Mouse (Mus musculus) layer of hippocampus, postnatal 10 days (tissue): ENCODE results near the gene Alppl2. TPM values are rescaled to one million over a fixed set of nuclear protein-coding genes. Genes with fewer than 3 reads are reported as not detected.

Source experiments
- DNase-seq, 2 experiments: peaks; one replicate each; pipeline ENCODE4 v3.0.0; 2021; ENCODE audit warnings: low spot score in 2 of 2
- long read RNA-seq: library from polyadenylated mRNA; stranded (forward); transcript quantifications from one replicate; pipeline ENCODE4 v2.0.0, GENCODE M21; 2023
- total RNA-seq, 2 experiments: library from RNA; stranded (reverse); gene quantifications; 2 replicates each; pipeline ENCODE4 v1.2.3; 2021

Alppl2 gene
- not detected for total RNA-seq
- long read RNA-seq = 0 reads

DNA sequence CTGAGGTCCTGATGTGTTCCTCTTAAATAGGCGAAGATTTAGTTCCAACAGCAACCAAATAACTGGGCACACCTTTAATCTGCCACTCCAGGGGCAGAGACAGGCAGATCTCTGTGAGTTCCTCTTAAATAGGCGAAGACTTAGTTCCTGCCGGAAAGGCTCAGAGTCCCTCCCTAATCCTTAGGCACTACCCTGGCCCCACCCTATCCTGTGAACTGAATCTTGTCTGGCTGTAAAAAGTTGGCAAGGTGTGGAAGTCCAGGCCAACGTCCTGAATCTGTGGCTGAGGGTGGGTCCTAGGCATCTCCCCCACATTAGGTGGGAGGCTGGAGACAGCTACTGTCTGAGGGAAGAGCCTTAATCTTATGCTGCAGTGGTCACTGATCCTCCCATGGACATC lies at the start of gene Alppl2:
Alppl2 (minus strand) TSS at position 101 of the 400 bp plus-strand sequence.
- DNase-seq = no peak

- no peak for DNase-seq
Observed at GRCm38 (mm10) chr1:87131803-87132202, 42.1 kb upstream of the Alppl2 start.

DNA sequence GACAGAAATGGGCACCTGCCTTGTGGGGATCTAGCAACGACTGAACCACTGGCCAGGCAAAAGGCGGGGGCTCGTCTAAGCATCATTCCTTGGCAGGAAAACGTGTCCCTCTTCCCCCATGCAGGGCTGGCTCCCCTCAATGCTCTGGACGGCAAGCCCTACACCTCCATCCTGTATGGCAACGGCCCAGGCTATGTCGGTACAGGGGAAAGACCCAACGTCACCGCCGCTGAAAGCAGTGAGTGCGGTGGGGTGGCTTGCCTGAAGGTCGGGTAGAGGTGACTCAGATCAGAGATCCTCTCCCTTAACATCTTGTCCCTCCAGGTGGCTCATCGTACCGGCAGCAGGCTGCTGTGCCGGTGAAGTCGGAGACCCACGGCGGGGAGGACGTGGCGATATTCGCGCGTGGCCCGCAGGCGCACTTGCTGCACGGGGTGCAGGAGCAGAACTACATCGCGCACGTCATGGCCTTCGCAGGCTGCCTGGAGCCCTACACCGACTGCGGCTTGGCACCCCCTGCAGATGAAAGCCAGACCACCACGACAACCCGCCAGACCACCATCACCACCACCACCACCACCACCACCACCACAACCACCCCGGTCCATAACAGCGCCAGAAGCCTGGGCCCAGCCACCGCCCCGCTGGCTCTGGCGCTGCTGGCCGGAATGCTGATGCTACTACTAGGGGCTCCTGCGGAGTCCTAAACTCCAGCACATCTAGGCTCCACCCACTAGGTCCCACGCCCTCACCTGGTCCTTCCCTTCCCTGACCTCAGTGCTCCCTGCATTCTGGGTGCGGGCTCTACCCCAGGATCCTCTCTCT lies 37.7 kb upstream of the Alppl2 start:
- DNase-seq = peak; percentile 52

GRCm38 (mm10) chr1:87124673-87125072 lies 34.9 kb upstream of the Alppl2 start, which contains the start of gene Akp3:
Gene Akp3, plus strand, starts transcription at chr1:87124973.
- no peak for DNase-seq

DNA sequence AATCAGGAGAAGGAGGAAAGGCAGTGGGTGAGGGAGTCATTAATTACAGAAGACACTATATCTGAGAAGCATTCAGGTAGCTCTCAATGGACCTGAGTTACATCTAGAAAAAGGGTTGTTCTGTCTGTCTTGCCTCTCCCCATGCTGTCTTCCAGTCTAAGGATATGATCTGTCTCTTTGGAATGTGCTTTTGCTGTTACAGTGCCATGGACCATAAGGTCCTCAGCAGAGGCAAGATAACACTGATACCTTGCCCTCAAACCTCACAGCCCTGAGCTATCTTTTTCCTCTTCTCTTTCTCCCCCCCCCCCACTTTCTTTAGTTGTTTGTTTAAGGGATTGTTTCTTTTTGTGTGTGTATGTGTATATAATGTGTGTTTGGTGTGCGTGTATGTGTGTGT lies 25.1 kb upstream of the Alppl2 start:
- DNase-seq = no peak

GRCm38 (mm10) chr1:87111719-87112354 lies 22.1 kb upstream of the Alppl2 start:
- peak; percentile 33 to 46 for DNase-seq

- DNase-seq = no peak
Observed at GRCm38 (mm10) chr1:87108564-87108963, 18.8 kb upstream of the Alppl2 start.

DNA sequence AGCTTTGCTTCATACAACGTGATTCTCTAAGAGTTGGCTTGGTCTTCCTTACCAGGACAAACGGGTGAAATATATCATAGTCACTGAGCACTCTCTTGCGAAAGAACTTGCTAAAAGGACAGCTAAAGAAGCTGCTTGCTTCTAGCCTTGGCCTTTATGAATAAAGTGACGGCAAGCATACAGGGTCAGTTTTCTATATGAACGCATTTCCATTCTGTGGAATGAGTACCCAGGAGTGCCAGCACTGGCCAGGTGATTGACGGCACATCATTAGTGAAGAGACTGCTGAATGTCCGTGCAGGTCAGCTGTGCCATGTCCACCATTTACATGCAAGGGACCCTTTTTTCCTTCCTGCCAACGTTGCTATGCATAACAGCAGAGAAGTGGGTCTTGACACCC lies 16.8 kb upstream of the Alppl2 start:
- DNase-seq = no peak

DNA sequence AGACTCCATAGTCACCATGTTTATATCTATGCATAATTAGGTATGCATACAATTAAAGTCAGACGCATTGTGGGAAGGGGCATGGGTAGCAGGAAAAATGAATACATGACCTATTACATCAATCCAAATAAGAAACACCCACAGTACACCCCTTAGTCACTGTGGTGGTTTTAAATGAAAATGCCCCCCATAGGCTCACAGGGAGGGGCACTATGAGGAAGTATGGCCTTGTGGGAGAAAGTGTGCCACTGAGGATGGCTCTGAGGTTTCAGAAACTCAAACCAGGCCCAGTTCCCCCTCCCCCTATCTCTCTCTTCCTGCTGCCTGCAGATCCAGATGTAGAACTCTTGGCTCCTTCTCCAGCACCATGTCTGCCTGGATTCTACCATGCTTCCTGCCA lies 14.2 kb upstream of the Alppl2 start:
- DNase-seq = no peak

- DNase-seq = no peak
Observed at GRCm38 (mm10) chr1:87102114-87102513, 12.4 kb upstream of the Alppl2 start.

DNA sequence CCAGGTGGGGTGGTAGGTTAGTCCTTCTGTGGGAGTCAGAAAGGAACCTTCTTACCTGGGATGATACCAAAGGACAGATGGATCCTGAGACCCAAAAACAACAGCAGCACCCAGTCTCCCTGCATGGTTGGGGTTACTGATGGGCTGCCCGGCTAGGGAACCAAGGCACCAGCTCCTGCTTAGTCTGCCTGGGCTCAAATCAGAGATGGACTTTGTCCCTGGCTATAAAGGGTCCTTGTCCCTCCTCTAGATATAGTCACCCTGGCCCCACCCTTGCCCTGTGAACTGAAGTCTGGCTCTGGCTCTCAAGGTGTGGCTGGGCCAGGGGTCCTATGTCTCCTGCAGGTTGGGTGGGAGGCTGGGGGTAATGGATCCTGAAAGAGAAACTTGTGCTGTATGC lies 11.7 kb upstream of the Alppl2 start, which contains the start of gene Alpi:
Alpi (minus strand) TSS at position 196 of the 400 bp plus-strand sequence.
- DNase-seq = no peak

DNA sequence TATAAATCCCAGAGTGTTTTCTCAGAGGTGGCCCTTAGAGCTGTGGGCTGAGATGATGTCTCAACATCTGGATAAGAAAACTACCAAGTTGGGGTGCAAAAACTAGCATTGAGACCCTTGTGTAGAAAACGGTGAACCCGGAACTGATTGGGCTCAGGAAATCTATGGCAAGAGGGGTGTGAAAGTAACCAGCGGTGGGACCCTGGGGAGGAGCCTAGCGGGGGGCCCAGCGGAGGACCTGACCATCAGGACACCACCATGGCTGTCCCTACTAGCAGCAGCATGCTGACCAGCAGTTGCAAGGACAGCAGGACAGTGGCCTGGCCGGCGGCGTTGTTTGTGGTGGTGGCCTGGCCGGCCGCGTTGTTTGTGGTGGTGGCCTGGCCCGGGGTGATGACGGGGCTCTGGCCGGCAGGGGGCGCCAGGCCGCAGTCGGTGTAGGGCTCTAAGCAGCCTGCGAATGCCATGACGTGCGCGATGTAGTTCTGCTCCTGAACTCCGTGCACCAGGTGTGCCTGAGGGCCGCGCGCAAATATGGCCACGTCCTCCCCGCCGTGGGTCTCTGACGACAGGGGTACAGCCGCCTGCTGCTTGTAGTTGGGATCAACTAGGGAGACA lies 8.7 kb upstream of the Alppl2 start:
- DNase-seq = peak; percentile 58 to 72

DNA sequence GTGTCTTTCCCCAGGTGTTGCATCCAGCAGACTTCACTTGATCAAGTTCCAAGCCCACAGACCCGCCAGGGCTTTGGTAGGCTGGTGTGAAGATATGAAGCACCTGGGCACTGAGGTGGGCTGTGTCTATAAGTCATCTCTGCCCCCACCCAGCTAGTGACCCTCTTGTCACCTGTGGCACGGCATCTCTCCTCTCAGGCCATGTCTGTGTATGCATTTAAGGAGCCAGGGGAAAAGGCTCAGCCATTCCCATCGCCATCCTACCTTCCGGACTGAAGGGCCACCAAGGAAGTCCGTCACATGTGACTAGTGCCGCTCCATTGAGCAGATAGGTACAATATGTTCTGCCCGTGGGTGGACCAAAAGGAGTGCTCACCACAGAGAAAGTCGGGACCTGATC lies 5.9 kb upstream of the Alppl2 start:
- DNase-seq = no peak

DNA sequence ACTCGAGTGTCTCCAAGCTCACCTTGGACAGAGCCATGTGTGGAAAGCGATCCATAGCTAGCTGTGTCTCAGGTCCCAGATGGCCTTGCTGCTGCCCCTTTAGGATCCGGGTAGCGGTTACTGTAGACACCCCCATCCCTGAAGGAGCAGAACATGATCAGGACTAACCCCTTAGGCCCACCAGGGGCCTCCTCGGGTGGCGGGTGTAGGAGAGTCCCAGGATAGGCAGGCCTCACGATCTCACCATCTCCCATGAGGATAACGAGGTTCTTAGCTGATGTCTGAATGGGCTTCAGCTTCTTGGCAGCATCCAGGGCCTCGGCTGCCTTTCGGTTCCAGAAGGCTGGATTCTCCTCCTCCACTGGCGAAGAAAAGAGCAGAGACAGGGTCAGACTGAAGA lies 477 bp downstream of the Alppl2 start:
- DNase-seq = no peak

GRCm38 (mm10) chr1:87086964-87087363 lies 2.8 kb downstream of the Alppl2 start:
- DNase-seq = no peak

GRCm38 (mm10) chr1:87086196-87086595 lies 3.5 kb downstream of the Alppl2 start:
- no peak for DNase-seq

DNA sequence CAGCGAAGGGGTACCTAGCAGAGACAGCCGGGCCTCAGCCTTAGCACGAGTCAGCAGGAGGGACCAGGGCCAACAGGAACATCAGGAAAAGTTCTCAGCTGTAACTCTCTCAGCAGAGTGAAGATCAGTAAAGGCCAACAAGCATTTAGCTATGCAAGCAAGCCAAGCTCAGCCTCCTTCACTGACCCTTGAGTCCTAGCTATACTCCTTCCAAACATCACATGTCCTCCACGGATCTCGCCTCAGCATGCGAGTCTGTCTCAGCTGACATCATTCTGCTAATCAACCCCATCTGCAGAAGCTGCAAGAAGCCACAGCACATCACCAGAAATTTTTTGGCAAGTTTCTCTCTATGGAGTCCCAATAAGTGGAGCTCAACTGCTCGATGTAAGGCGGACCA lies 16.0 kb downstream of the Alppl2 start:
- DNase-seq = no peak

DNA sequence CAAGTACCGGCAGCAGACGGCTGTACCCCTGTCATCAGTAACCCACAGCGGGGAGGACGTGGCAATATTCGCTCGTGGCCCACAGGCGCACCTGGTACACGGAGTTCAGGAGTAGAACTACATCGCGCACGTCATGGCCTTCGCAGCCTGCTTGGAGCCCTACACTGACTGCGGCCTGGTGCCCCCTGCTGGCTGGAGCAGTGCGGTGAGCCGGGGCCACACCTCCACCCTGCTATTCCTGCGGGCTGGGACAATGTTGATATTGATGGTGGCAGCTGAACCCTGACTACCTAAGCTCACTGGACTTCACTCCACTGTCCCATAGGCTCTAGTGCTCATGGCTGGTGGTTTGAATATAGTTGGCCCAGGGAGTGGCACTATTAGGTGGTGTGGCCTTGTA lies 19.0 kb downstream of the Alppl2 start:
- DNase-seq = no peak

GRCm38 (mm10) chr1:87060913-87061312 lies 28.8 kb downstream of the Alppl2 start:
- DNase-seq = no peak

GRCm38 (mm10) chr1:87059042-87059665 lies 30.6 kb downstream of the Alppl2 start:
- no peak for DNase-seq

DNA sequence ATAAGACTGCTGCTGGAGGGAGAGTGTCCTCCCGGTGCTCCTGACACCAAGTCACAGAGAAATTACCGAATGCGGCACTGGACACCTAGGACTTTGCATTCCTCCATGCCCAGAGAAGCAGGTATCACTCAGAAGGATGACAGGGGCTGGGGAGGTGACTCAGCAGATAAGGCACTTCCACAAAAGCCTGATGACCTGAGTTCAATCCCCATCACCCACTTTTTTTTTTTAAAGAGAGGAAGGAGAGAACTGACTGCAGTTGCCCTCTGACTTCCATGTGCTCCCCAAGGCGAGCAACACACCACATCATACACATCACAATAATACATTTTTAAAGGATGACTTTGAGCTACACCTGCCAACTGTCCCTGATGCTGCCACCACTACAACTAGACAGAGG lies 32.7 kb downstream of the Alppl2 start:
- DNase-seq = no peak

DNA sequence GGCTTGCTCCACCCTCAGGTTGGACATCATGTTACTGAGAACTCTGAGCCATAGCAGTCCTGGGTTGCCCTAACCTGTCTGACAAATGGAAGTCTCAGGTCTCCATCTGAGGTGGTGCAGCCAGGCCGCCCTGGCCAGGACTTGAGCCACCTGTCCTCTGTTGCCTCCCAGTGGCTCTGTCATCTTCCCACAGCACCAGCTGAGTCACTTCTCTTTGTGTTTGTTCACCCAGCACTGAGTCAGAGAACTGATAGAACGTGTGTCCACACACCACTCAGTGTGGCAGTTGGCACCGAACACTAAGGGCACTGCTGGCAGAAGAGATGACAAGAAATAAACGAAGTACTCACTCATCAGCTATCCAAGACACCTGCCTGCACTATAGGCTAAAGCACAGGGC lies 38.4 kb downstream of the Alppl2 start:
- no peak for DNase-seq
